Mouse (Mus musculus) left cerebral cortex, postnatal 14 days (tissue): ENCODE measurements around the gene Hcls1. TPM values are rescaled to one million over a fixed set of nuclear protein-coding genes. Genes with fewer than 3 reads are reported as not detected.

Experiments
- DNase-seq, 2 experiments: peaks; one replicate each; pipeline ENCODE4 v3.0.0; 2021 to 2022; ENCODE audit warnings: low spot score in 2 of 2, mixed read lengths in 1 of 2
- intact Hi-C: fragments of 180-260 bp; cut with DNase I; formaldehyde crosslinking; loops from one replicate; pipeline ENCODE4 v1.15.1; 2025
- total RNA-seq, 2 experiments: library from RNA; stranded (reverse); gene quantifications; 2 replicates each; pipeline ENCODE4 v1.2.3; 2021

The Hcls1 gene
- total RNA-seq, 2 experiments from 2014 or later: 4.1 to 4.2 TPM

DNA sequence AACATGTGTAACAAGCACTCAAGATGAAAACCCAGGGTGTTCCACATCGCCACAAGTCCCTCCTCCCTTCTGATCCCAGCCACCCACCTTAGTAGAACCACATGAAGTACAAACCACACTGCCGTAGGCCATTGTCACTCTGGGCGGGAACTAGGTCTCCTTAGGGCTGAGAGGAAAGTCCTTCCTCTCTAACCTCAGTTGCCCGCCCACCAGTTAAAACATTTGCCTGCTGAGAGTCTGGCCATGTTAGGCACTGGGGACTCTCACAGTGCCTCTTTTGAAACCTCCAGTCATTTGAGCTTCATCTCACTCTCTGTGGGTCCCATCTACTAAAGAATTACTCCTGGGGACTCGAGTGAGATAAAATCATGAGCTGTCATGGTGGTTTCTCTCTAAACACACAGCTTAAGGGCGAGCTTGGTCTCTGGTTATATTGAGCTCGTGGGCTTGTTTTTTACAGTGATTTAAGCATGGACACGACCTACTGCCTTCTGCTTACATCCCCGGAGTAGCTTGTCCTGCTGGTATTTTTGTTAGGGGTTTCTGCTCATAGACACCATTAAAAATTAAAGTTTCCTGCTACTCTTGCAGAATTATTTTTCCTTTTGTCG, 7.2 kb upstream of the Hcls1 start:
- DNase-seq: no peak
- intact Hi-C loops: no loop called here

DNA sequence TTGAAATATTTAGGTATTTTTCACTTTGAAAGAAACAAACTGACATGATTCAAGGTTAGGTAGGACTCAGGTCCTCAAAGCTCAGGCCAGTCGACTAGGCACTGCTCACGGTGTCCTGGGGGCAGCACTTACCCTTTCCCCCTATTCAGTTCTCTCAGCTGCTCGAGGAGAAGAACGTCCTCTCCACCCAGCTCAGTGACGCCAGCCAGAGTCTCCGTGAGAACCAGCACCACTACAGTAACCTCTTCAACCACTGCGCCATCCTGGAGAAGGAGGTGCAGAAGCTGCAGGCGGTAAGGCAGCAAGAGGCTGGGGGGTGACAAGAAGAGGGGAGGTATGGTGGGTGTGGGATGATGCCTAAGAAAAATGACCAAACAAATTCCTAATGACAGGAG, 6.7 kb upstream of the Hcls1 start:
- intact Hi-C loops: no loop called here
- no peak for DNase-seq

DNA sequence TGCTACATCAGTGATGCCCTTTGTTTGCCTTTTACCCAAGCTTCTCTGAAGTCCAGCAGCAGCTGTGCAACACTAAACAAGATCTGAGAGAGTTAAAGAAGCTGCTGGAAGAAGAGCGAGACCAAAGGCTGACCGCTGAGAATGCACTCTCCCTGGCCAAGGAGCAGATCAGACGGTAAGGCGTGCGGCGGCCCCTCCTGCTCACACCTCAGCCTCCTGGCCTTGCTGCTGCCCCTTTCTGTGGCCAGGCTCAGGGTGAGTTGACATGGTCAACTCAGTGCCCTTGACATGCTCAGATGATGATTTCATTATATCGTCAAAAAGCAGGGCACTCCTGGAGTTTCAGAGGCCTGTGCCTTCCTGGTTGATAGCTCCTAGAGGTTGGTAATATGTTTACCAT, 5.6 kb upstream of the Hcls1 start:
- DNase-seq: no peak
- intact Hi-C loops: no loop called here

DNA sequence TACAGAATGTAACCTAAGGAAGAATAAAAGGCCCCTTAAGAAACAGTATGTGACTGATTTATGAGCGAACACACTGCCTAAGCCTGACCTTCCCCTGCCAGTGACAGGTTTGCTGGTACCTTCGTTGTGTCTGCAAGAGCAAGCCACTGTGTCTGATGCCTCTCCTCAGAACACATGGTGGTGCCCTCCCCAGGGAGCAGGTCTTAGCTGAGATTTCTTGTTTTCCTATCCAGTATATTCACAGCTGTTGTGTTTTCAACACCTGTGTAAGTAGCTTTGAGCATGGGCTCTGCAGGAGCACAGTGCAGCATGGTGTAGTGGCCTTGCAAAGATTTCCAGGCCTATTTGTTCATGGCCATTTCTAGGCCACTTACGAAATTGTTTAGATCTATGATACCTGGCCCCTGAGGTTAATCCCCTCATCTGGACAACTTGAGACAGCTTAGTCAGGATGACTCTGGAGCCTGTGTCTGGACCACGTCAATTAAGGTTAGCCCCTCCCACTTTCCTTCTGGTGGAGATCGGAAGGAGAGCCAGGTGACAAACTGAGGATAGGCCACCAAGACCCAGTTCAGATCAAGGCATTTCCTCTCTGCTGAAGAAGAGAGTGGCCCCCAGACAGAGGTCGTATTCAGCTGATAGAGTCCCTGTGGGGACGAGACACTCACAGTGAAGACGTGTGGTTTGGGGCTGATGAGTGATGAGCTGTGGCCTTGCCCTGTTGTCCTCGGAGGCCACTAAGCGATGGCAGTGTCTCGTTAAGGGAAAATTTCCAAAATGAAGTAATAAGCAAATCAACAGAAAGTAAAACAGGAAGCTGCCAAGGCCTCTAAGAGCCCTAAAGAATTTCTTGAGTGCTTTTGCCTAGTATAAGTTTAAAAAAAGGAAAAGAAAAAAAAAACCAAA, 4.3 kb upstream of the Hcls1 start:
- no peak for DNase-seq
- intact Hi-C loops: no loop called here

DNA sequence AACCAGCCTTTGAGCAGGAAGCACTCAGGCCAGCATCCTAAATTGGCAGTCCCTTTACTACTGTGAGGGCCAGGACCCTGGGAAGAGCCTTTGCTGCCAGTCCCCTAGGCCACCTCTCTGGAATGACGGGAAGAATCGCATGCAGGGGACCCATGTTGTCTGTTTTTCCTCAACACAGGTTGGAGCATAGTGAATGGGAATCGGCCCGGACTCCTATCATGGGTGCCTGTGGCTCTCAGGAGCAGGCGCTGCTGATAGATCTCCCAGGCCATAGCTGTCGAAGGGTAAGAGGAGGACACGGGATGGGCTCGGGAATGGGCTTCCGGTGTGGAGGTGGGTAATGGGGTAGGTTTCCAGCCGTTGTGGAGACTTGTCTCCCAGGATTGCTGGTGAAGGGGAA, 3.4 kb upstream of the Hcls1 start:
- no peak for DNase-seq
- intact Hi-C loops: no loop called here

DNA sequence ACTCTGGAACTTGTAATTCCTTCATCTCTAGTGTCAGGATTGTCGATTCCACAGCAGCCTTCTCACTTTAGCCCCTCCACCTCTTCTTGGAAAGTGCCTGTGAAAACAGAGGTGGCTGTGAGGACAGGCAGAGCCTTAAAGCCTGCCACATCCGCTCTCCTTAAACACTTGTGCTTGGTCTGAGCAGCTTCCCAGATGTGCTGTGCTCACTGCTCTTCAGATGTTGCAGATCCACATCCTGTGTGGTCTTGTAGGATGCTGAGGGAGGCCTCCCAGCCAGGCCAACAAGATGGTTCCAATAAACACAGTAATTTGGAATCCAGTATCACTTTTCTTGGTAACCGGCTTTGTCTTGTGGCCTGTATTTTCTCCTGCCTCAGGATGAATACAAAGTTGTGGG, 2.8 kb upstream of the Hcls1 start:
- intact Hi-C loops: no loop called here
- DNase-seq: no peak

DNA sequence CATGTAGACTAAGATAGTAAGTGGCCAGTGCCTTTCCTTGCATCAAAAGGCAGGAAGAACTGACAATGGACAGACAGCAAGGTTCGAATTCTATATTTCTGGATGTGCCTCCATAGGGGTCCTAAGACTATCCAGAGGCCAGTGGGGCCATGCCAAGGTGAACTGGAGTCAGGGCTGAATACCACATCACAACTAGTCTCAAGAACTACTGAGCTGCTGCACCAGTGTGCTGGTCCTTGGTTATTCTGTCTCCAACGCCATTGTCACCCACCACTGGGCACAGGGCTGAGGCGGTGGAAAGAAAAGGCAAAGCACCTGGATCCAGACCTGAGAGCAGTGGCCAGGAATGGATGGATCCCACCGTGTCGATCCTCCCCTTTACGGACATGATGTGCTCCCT, 2.2 kb upstream of the Hcls1 start:
- no peak for DNase-seq

DNA sequence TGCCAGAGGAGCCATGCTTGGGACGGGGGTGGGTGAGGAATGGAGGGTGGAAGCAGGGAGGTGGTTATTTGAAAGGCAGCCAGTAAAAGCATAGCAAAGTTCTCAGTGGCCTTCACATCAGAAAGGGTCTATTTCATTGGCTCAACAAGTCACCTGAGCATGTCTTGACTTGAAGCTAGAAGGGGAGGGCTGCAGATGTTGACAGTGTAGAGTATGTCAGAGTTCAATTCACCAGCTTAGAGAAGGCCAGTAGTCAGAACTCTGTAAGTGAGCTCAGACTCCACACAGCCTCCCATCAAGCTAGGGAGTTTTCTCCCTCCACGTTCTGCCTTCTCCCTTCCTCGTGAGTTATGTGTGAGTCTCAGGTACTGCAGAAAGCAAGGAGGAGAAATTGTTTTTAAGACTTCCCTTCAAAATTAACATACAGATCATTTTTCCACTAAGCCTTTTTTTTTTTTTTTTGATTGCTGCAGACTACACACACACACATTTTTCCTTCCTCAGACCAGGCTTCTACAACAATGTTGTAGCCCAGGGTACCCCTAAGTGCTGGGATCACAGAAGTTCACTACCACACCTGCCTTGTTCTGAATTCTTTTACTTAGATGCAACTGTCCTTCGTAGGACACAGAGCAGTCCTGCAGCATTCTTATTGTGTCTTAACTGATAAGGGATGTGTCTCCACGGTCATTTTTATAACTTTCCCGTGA, 497 bp upstream of the Hcls1 start:
- intact Hi-C loops: no loop called here

More for the DNA sequence above, 2.2 kb upstream of the Hcls1 start:
- intact Hi-C loops: no loop called here

DNA sequence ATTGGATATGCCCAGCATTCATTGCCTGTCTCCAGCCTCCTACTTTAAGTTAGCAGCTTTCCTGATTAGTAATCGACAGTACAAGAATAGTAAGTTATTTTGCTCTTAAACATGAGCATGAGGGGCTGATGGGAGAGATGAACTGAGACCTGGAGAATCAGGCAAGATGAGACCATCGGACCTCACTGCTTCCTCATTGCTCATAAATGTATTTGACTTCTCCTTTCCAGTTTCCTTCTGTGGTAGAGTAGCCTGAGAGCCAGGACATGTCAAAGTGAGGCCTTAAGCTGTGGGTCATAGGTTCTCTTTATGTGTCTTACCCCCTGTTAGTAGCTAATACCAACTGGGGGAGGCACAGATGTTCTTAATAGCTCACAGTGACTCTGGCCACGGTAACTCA, 1.0 kb downstream of the Hcls1 start:
- DNase-seq: no peak
- intact Hi-C loops: no loop called here

More for the DNA sequence above, 497 bp upstream of the Hcls1 start:
- no peak for DNase-seq

DNA sequence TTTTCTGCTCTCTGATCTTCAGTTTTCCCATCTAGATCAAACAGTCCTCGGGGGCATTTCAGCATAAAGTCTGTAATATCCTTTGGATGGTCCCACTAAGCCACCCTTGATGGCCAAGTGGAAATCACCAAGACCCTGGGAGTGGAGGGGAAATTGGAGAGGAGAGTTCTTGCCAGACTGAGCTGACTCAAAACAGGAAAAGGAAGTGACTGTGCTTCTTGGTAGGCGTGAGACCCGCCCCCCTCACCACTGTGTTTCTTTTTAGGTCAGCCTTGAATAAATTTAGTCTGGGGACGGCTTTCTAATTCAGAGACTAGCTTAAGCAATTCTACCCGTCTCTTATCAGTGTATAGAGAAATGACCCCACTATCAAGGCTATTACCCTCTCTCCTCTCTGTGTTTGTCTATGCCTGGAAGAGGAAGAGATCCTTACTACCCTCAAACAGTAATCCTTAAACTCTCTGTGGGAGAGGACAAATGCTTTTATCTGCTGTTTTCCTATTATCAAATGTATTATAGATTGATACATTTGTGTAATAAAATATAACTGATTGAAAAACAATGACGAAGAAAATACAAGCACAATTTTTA, 6.4 kb downstream of the Hcls1 start:
- peak in 1 of 2 experiments; percentile 33 for DNase-seq
- intact Hi-C loops: no loop called here

DNA sequence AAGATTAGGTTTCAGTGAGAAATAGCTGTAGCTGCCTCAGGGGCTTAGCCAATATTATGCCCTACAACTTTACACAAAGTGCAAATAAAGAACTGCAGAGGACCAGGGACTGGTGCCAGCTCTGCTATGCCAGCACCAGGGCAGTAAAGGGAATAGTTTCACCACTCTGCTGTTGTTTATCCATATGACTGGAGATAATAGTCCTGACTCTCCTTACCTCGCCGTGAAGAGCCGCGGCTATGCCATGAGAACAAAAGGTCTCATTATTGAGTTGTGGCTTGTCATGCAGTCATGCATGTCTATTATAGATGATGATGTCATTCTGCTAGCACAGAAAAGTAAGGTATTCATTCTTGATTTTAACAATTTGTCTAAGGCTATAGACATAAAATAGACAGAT, 7.1 kb downstream of the Hcls1 start:
- no peak for DNase-seq
- intact Hi-C loops: no loop called here

DNA sequence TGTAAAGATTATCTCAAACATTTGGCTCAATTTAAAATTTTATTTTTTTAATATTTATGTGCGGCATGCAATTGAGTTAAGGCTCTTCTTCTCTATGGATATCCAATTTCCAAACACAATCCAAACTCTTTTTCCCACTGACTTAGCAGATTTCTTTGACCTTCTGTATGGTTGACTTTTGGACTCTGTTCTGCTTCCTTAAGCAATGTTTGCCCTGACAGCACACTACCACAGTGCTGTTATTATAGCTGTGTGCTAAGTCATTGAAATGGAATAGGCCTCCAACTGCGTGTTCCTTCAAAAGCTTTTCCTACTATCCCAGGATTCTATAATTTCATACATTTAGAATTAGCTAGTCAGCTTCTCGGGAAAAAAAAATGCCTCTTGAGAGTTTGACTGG, 8.8 kb downstream of the Hcls1 start:
- no peak for DNase-seq

DNA sequence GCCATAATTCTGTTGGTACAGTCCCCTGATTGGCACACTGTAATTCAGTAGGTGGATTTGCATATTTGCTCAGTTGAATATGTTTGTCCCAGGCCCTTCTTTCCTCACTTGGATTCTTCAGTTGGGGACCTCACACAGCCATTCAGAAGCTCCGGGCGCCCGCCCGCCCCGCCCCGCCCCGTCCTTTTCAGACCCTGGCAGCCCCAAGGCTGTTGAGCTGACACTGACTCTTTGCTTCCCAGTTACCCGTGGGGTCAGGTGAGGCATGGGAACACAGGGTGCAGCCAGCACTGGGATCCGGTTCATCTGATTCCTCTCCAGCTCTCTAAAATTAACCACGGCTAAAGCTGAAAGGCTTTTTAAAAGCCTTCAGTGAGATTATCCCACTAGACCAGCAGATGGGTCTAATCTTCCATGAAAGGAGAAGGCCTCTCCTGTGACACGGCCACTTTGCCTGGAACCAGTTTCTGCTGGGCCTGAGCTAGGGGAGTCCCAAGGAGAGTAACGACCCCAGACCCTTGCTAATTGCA, 10.2 kb downstream of the Hcls1 start:
- intact Hi-C loops: loop anchor here (5.0 kb wide), 1 partner anchor 62 kb away; no protein-coding TSS in a partner anchor

More for the DNA sequence above, 8.8 kb downstream of the Hcls1 start:
- intact Hi-C loops: no loop called here

DNA sequence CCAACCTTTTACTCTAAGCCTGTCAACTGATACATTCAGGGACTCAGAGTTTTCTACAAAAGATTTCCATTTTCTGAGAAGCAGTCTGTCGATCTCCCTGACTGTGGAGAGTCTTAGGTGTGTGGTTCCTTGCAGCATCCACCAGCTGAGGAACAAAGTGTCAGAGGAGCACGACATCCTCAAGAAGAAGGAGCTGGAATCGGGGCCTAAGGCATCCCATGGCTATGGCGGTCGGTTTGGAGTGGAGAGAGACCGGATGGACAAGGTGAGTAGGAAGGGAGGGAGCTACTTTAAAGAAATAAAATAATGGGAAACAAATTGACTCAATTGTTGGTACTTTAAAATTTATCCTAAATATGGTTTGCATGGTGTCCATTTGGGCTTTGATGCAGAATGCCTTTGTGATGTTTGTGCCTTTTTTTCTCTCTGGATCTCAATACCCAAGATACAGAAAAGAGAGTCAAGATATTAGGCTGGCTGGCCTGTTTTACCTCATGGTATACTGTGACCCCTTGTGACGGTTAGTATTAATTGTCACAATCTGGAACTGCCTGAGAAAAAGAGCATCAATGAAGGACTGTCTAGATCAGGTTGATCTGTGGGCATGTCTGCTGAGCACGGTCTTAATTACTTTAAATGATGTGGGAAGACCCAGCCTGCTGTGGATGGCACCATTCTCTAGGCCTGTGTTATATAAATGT, 11.8 kb downstream of the Hcls1 start:
- intact Hi-C loops: loop anchor here (5.0 kb wide), 1 partner anchor 61 kb away; no protein-coding TSS in a partner anchor
- no peak for DNase-seq

More for the DNA sequence above, 10.2 kb downstream of the Hcls1 start:
- DNase-seq: no peak

DNA sequence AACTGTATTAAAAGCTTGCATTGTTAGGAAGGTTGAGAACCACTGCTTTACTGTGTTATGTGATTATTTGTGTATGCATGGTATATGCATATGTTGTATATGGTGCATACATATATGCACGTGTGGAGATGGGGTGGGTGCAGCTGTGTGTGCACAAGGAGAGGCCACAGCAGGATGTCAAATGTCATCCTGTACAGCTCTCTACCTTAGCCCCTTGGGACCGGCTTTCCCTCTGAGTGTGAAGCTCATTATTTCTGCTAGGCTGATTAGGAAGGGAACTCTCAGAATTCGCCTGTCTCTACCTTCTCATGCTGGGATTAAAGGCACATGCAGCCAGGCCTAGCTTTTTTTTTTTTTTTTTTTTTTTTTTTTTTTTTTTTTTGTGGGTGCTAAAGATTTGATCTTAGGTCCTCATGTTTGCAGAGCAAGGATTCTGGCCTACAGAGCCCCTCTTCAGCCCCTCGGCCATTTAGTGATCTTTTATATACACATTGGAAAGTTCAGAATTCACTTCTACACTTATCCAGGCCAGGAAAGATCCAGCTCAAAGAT, 12.9 kb downstream of the Hcls1 start:
- intact Hi-C loops: loop anchor here (5.0 kb wide), 1 partner anchor 60 kb away; no protein-coding TSS in a partner anchor
- no peak for DNase-seq

DNA sequence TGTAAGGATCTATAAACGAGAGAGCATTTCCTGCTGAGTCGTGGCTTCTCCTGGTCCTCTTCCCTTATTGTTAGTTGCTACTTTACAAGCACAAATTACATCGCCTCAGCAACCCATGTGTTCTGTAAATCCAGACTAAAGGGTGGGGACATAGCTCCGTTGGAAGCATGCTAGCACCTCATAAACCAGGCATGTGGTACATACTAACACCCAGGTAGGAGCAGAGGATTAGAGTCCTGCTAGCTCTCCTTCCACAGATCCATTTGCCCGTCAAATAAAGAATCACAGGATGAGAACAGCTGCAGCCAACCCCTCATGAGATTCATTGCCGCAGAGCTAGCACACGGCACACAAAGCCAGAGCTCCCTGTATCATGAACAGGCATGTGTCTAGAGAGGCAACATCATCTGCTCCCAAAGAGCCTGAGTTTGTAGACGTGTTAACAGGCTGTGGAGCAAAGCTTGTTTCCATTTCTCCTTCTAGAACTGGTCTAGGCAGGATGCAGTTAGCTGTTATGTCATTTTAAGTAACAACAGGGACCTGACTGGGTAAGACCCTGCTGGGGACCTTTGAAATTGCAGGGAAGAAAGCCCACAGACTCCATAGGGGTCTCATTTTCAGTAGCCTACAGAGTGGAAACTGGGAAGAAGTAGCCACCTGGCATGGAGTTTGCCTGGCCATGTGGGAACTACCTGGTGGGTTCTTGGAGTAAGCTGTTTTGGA, 15.0 kb downstream of the Hcls1 start:
- intact Hi-C loops: loop anchor here (5.0 kb wide), 1 partner anchor 58 kb away; no protein-coding TSS in a partner anchor
- no peak for DNase-seq

DNA sequence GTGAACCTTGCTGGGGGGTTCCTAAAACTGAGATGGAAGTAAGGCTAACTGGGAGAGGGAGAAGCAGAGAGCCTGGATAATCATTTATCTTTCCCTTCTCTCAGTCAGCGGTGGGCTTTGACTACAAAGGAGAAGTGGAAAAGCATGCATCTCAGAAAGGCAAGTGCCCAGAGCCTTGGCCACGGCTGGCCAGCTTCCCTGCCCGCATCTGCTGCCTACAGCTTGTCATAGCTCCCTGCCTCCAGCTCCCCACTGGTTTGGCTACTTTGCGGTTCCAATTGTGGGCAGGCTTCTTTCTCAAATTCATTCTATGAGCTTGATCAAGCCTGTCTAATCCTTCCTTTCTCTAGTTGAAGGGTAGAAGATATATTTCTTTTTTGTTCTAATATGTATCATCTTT, 16.2 kb downstream of the Hcls1 start:
- intact Hi-C loops: no loop called here
- no peak for DNase-seq

DNA sequence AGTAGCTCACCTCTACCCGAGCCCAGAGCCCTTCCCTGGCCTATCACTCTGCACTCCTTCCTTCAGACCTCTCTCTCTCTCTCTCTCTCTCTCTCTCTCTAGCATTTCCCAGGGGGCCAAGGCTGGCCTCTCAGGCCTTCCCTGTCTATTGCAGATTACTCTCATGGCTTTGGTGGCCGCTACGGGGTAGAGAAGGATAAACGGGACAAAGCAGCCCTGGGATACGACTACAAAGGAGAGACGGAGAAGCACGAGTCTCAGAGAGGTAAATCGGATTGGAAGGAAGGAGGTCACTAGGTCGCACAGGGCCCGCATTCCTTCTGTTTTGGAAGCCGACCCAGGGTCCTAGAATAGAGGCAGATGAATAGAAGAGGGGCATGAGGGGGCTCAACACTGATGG, 20.3 kb downstream of the Hcls1 start:
- no peak for DNase-seq
- intact Hi-C loops: no loop called here
